Mouse (Mus musculus) large intestine, adult 2 months (tissue): ENCODE measurements around the gene Wdr63. TPM values are rescaled to one million over a fixed set of nuclear protein-coding genes. Genes with fewer than 3 reads are reported as not detected.
"Not testable (repeated sequence)": the region's sequence is repeated elsewhere in the genome, so short reads cannot be mapped to it uniquely, and the experiment has no call there.

Experiments
- DNase-seq: peaks from one replicate; pipeline ENCODE4 v3.0.0-alpha.2; 2012; ENCODE audit warnings: low read depth, low spot score
- WGBS: fragments of 180-500 bp; shearing (Covaris S2); methylation state at CpG from one replicate; pipeline ENCODE4 v1.1.7; 2018; 5-methylcytosine and 5-hydroxymethylcytosine counted together
- polyA plus RNA-seq: library from polyadenylated mRNA; depleted of rRNA; stranded (reverse); fragments of >200 nt; gene quantifications from 2 replicates; pipeline ENCODE4 v1.2.3, GENCODE M21; 2012

Gene Wdr63
- polyA plus RNA-seq, 1 experiment = 0.15 TPM

GRCm38 (mm10) chr3:146022232-146022631, 85.7 kb downstream of the Wdr63 start:
- 94% methylated on average over 9 of the region's 9 CpGs for WGBS
- DNase-seq = no peak

GRCm38 (mm10) chr3:146017521-146017920, 90.4 kb downstream of the Wdr63 start:
- no peak for DNase-seq
- 71% methylated on average over 9 of the region's 9 CpGs for WGBS

GRCm38 (mm10) chr3:146016979-146017378, 91.0 kb downstream of the Wdr63 start:
- no peak for DNase-seq
- 90% methylated on average over 13 of the region's 13 CpGs for WGBS

- 94% methylated on average over 12 of the region's 12 CpGs for WGBS
- no peak for DNase-seq
Observed at GRCm38 (mm10) chr3:146014321-146014720, 93.6 kb downstream of the Wdr63 start.

GRCm38 (mm10) chr3:146013490-146013889, 94.4 kb downstream of the Wdr63 start:
- no peak for DNase-seq
- WGBS = 92% methylated on average over 7 of the region's 7 CpGs

GRCm38 (mm10) chr3:146011544-146012218, 96.2 kb downstream of the Wdr63 start:
- WGBS = 72% methylated on average over 8 of the region's 8 CpGs
- no peak for DNase-seq

- 92% methylated on average over 4 of the region's 4 CpGs for WGBS
- no peak for DNase-seq
Observed at GRCm38 (mm10) chr3:146010751-146011150, 97.2 kb downstream of the Wdr63 start.

GRCm38 (mm10) chr3:146009859-146010645, 97.9 kb downstream of the Wdr63 start:
- 61% methylated on average over 20 of the region's 20 CpGs for WGBS
- DNase-seq = no peak

- 34% methylated on average over 6 of the region's 6 CpGs for WGBS
- no peak for DNase-seq
Observed at GRCm38 (mm10) chr3:146007872-146008271, 100.1 kb downstream of the Wdr63 start.

- 88% methylated on average over 14 of the region's 14 CpGs for WGBS
- DNase-seq = no peak
Observed at GRCm38 (mm10) chr3:146004347-146005051, 103.4 kb downstream of the Wdr63 start.

GRCm38 (mm10) chr3:145996539-145996938, 111.4 kb downstream of the Wdr63 start:
- 74% methylated on average over 5 of the region's 5 CpGs for WGBS
- not testable (repeated sequence) for DNase-seq

GRCm38 (mm10) chr3:145995489-145995888, 112.4 kb downstream of the Wdr63 start:
- 51% methylated on average over 5 of the region's 5 CpGs for WGBS
- DNase-seq = no peak

GRCm38 (mm10) chr3:145993481-145994201, 114.3 kb downstream of the Wdr63 start:
- 52% methylated on average over 14 of the region's 14 CpGs for WGBS
- no peak for DNase-seq

GRCm38 (mm10) chr3:145992796-145993195, 115.1 kb downstream of the Wdr63 start:
- no peak for DNase-seq
- 46% methylated on average over 10 of the region's 10 CpGs for WGBS

GRCm38 (mm10) chr3:145991976-145992730, 115.8 kb downstream of the Wdr63 start:
- DNase-seq = no peak
- WGBS = 65% methylated on average over 10 of the region's 10 CpGs

- DNase-seq = no peak
- WGBS = 36% methylated on average over 13 of the region's 13 CpGs
Observed at GRCm38 (mm10) chr3:145991130-145991529, 116.8 kb downstream of the Wdr63 start.
